Mouse (Mus musculus): ENCODE data around the gene Selplg. TPM values are rescaled to one million over a fixed set of nuclear protein-coding genes. Genes with fewer than 3 reads are reported as not detected.

The Selplg gene
- polyA plus RNA-seq, 2 experiments = 4.0 to 5.4 TPM

- no peak overlapping the region for H3K4me2 ChIP-seq (replicated peaks; ENCODE audit: low read depth, low read length, severe bottlenecking)
- TF ChIP-seq POLR2A (IDR thresholded peaks at IDR 0.05; ENCODE audit: borderline replicate concordance, extremely low read depth, insufficient read depth, insufficient read length) = no peak
- H3K9me3 ChIP-seq (ENCODE audit: control insufficient read depth, low read length) = no peaks in the 10 kb centered on the region
- no peak overlapping the region for H3K4me3 ChIP-seq (replicated peaks; ENCODE audit: low read length)
- H3K36me3 ChIP-seq (ENCODE audit: control insufficient read depth, insufficient read depth, low read length) = no peaks in the 10 kb centered on the region
- H3K27me3 ChIP-seq (ENCODE audit: control insufficient read depth, insufficient read depth, low read length) = no peaks in the 10 kb centered on the region
- H3K4me1 ChIP-seq (ENCODE audit: control insufficient read depth, insufficient read depth, low read length) = no peaks in the 10 kb centered on the region
- H3K9ac ChIP-seq (ENCODE audit: low read depth, low read length, severe bottlenecking) = no peak overlapping the region
- DNase-seq (ENCODE audit: low spot score) (no peak), ATAC-seq (ENCODE audit: low FRiP score, low read depth) (no peak)
- H3K27ac ChIP-seq (replicated peaks; ENCODE audit: low read depth, low read length) = no peak overlapping the region
- 46% methylated on average over 3 of the region's 3 CpGs for WGBS
Measured at GRCm38 (mm10) chr5:113831741-113832140, 703 bp downstream of the Selplg start.

GRCm38 (mm10) chr5:113830796-113831195 lies 1.6 kb downstream of the Selplg start:
- no peak overlapping the region for H3K4me2 ChIP-seq (replicated peaks; ENCODE audit: low read depth, low read length, severe bottlenecking)
- no peak for DNase-seq (ENCODE audit: low spot score)
- H3K27me3 ChIP-seq (ENCODE audit: control insufficient read depth, insufficient read depth, low read length) = no peaks in the 10 kb centered on the region
- no peaks in the 10 kb centered on the region for H3K4me1 ChIP-seq (ENCODE audit: control insufficient read depth, insufficient read depth, low read length)
- no peak for TF ChIP-seq POLR2A (IDR thresholded peaks at IDR 0.05; ENCODE audit: borderline replicate concordance, extremely low read depth, insufficient read depth, insufficient read length)
- no peak overlapping the region for H3K4me3 ChIP-seq (replicated peaks; ENCODE audit: low read length)
- no peak overlapping the region for H3K9ac ChIP-seq (ENCODE audit: low read depth, low read length, severe bottlenecking)
- H3K36me3 ChIP-seq (ENCODE audit: control insufficient read depth, insufficient read depth, low read length) = no peaks in the 10 kb centered on the region
- 84% methylated on average over 5 of the region's 5 CpGs for WGBS
- ATAC-seq (ENCODE audit: low FRiP score, low read depth) = no peak
- H3K27ac ChIP-seq (replicated peaks; ENCODE audit: low read depth, low read length) = no peak overlapping the region
- no peaks in the 10 kb centered on the region for H3K9me3 ChIP-seq (ENCODE audit: control insufficient read depth, low read length)

- H3K27me3 ChIP-seq (ENCODE audit: control insufficient read depth, insufficient read depth, low read length) = no peaks in the 10 kb centered on the region
- H3K9ac ChIP-seq (ENCODE audit: low read depth, low read length, severe bottlenecking) = no peak overlapping the region
- H3K4me2 ChIP-seq (replicated peaks; ENCODE audit: low read depth, low read length, severe bottlenecking) = no peak overlapping the region
- DNase-seq (ENCODE audit: low spot score) = no peak
- H3K27ac ChIP-seq (replicated peaks; ENCODE audit: low read depth, low read length) = no peak overlapping the region
- no peak overlapping the region for H3K4me3 ChIP-seq (replicated peaks; ENCODE audit: low read length)
- 56% methylated on average over 10 of the region's 10 CpGs for WGBS
- ATAC-seq (ENCODE audit: low FRiP score, low read depth) = no peak
- no peaks in the 10 kb centered on the region for H3K9me3 ChIP-seq (ENCODE audit: control insufficient read depth, low read length)
- H3K4me1 ChIP-seq (ENCODE audit: control insufficient read depth, insufficient read depth, low read length) = no peaks in the 10 kb centered on the region
- TF ChIP-seq POLR2A (IDR thresholded peaks at IDR 0.05; ENCODE audit: borderline replicate concordance, extremely low read depth, insufficient read depth, insufficient read length) = no peak
- no peaks in the 10 kb centered on the region for H3K36me3 ChIP-seq (ENCODE audit: control insufficient read depth, insufficient read depth, low read length)
Measured at GRCm38 (mm10) chr5:113830292-113830643, 2.2 kb downstream of the Selplg start.

GRCm38 (mm10) chr5:113829566-113830291 lies 2.7 kb downstream of the Selplg start:
- H3K9me3 ChIP-seq (ENCODE audit: control insufficient read depth, low read length) = no peaks in the 10 kb centered on the region
- H3K36me3 ChIP-seq (ENCODE audit: control insufficient read depth, insufficient read depth, low read length) = no peaks in the 10 kb centered on the region
- 79% methylated on average over 7 of the region's 7 CpGs for WGBS
- no peak overlapping the region for H3K9ac ChIP-seq (ENCODE audit: low read depth, low read length, severe bottlenecking)
- no peaks in the 10 kb centered on the region for H3K27me3 ChIP-seq (ENCODE audit: control insufficient read depth, insufficient read depth, low read length)
- no peak overlapping the region for H3K4me3 ChIP-seq (replicated peaks; ENCODE audit: low read length)
- no peak for TF ChIP-seq POLR2A (IDR thresholded peaks at IDR 0.05; ENCODE audit: borderline replicate concordance, extremely low read depth, insufficient read depth, insufficient read length)
- no peak overlapping the region for H3K4me2 ChIP-seq (replicated peaks; ENCODE audit: low read depth, low read length, severe bottlenecking)
- DNase-seq (ENCODE audit: low spot score) (no peak), ATAC-seq (ENCODE audit: low FRiP score, low read depth) (no peak)
- no peaks in the 10 kb centered on the region for H3K4me1 ChIP-seq (ENCODE audit: control insufficient read depth, insufficient read depth, low read length)
- H3K27ac ChIP-seq (replicated peaks; ENCODE audit: low read depth, low read length) = no peak overlapping the region

- WGBS = 48% methylated on average over 7 of the region's 7 CpGs
- H3K4me3 ChIP-seq (replicated peaks; ENCODE audit: low read length) = no peak overlapping the region
- H3K36me3 ChIP-seq (ENCODE audit: control insufficient read depth, insufficient read depth, low read length) = no peaks in the 10 kb centered on the region
- H3K27ac ChIP-seq (replicated peaks; ENCODE audit: low read depth, low read length) = no peak overlapping the region
- no peaks in the 10 kb centered on the region for H3K4me1 ChIP-seq (ENCODE audit: control insufficient read depth, insufficient read depth, low read length)
- DNase-seq (ENCODE audit: low spot score) (no peak), ATAC-seq (ENCODE audit: low FRiP score, low read depth) (no peak)
- no peak overlapping the region for H3K9ac ChIP-seq (ENCODE audit: low read depth, low read length, severe bottlenecking)
- H3K4me2 ChIP-seq (replicated peaks; ENCODE audit: low read depth, low read length, severe bottlenecking) = no peak overlapping the region
- no peaks in the 10 kb centered on the region for H3K9me3 ChIP-seq (ENCODE audit: control insufficient read depth, low read length)
- H3K27me3 ChIP-seq (ENCODE audit: control insufficient read depth, insufficient read depth, low read length) = no peaks in the 10 kb centered on the region
- TF ChIP-seq POLR2A (IDR thresholded peaks at IDR 0.05; ENCODE audit: borderline replicate concordance, extremely low read depth, insufficient read depth, insufficient read length) = no peak
Measured at GRCm38 (mm10) chr5:113828481-113828880, 4.0 kb downstream of the Selplg start.

All from limb, embryonic 14.5 days (tissue).